Mouse (Mus musculus) thymus, postnatal 0 days (tissue): ENCODE measurements at regions not wholly inside any gene's neighbourhood (a gene's known extent, or its start where the extent isn't known, plus 50 kb on each side); places are given as distances from the start of the nearest gene placed in this dataset.

Source experiments
- DNase-seq: peaks from one replicate; pipeline ENCODE4 v3.0.0-alpha.2; 2015; ENCODE audit warnings: low spot score

DNA sequence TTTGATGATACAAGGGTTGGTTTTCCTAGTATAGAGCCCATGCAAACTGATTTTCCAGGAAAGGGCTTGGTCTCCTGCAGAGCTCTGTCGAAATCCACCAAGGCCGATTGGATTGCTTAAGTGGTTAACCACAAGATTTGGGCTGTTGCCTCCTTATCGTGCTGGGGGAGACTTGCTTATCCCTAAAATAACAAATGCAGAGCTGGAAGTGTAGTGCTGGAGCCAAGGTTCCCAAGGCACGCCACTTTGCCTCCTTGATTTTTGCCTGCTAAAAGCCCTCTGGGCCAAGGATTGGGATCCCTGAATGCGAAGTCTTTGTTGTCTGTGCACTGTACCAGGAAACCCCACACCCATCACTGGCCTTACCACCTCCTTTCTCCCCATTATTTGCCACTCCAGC is 52.8 kb upstream of the Tmem178 start:
- DNase-seq = no peak

DNA sequence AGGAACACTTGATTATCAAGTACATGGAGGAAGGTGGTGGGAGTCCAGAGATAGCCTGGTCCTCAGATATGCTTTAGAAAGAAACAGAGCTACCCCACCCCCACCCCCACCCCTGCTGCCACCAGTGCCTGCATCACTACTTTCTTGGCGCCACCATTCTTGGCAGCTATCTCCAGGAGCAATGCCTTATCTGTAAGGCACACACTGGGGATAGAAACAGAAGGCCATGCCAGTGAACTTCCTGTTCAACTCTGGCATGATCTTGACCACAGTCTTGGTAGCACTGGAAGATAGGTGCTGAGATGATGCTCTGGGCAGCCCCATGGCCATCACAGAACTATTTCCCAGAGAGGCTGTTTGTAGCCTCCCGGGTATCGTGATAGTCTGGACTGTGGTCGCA is 55.3 kb upstream of the Tmem178 start:
- no peak for DNase-seq

DNA sequence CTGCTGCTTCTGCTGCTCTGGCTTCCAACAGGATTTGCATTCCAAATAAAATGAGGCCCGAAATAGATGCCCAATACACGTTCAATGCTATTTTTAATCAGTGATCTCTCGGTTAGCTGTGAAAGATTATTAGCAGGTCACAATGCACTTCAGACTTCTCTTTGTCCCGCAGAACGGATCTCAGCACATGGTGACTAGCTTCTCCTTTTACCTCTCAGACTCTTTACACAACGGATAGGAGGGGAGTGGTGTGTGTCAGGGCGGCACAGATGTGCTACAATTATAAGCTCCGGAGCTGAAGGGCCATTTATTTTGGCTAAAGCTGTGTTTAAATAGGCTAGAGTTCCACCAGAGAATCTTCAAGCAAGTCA is 56.7 kb upstream of the Tmem178 start:
- DNase-seq = no peak

DNA sequence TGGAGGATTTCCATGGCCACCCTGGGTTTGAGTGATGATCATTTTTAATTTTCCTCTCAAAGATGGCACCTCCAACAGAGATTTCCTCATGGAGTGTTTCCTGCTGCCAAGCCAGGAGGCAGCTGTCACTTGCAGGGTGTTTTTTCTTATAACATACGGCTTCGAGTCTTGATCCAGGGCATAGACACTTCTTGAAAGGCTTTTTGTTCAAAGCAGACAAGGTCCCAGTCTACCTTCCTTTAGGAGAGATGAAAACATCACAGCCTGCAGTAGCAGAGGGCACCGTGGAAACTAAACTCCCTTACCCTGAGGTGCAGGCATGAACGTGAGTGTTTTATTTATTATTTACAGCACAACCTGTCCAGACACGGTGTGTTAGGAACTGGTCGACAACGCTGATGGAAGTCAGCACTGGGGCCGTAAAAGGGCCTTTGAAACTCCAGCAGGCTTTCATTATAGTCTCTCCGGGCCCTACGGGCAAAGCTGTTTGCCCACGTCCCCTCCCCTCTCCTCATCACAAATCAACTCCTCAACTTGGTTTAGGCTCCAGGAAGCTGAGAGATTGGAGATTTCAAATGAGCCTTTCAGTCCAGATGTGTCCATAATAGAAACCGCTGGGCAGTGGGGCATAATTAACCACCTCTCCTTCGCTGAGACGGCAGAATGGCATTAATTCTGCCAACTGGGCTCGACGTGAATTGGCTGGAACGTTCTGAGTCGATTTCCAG is 57.2 kb upstream of the Tmem178 start:
- DNase-seq = no peak

DNA sequence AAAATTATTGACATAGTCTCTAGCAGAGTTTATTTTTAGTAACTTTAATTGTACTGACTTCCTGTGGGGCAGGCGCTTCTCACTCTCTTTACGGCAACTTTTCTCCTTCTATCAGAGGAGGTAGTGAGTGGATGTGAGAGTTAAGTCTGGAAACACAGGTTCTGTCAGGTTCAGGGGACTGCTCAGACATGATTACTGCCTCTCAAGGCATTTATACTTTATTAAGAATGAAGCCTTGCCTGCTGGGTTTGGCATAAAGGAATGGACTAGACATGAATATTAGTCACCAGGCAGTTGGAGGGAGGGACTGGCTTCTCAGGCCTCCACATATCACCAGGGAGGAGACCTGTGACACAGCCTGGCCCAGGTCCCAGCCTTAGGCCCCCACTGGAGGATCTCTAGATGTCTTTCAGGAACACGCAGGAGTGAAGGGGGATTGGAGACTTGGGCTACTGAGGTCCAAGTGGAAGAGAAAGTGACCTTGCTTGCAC is 58.2 kb upstream of the Tmem178 start:
- no peak for DNase-seq

DNA sequence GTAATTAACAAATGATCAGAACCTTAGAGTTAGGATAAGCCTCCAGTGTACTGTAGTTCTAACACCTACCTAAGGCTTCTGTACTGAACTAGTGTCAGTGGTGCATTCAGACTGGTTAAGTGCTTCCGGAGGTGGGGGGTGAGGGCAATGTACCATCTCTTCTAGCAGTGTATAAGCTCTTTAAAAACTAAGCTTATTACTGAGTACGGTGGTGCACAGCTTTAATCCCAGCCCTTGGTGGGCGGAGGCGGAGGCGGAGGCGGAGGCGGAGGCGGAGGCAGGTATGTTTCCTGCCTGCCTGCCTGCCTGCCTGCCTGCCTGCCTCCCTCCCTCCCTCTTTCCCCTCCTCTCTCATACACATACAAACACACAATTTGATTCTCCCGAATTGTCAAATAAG is 58.7 kb upstream of the Tmem178 start:
- DNase-seq = no peak

DNA sequence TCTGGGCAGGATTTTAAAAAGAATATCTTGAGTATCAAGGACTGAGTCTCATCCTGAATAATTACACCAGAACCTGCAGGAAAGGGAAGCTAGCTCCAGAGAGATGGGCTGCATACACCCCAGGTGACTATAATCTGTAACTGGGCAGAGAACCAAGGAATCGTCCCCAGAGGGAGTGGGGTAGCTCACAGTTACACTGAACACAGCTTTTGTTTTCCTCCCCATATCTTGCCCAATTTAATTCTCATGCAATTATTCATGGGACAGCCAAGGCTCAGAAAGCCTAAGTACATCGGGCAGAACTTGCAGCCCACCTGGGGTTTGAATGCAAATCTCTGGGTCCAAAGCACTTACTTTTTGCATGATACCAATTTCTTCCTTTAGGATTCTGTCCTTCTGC is 59.5 kb upstream of the Tmem178 start:
- no peak for DNase-seq

DNA sequence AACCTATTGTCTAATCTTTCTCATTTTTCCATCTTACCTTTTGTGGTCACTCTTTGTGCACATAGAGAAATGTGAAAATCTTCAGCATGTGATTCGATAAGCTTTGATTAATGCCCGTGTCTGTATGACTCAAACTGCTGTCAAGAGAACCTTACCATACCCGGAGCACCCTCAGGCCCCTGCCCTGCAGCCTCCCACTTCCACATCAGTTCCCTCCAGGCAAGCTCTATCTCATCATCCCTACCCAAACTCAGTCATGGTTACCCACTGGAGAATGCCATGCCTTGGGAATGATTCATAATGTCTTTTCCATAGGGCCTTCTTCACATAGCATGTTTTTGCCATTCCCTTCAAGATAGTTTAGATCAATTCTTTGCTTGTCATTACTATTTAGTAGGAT is 62.0 kb upstream of the Tmem178 start:
- no peak for DNase-seq

DNA sequence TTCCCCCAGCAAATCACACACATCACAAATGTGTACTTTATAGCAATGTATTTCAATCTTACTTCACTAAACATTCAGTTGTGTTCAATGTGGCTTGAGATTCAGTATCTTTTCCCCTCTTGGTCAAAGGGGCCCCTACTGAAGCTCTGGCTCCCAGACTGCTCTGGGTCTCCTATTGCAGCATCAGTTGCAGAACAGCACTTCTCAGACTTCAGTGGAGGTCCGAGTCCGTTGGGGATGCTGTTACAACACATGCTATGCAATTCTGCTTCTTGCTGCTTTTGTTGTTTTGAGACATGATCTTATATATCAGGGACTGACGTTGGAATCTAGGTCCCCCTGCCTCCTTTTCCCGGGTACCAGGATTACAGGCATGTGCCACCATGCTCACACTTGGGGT is 64.1 kb upstream of the Tmem178 start:
- DNase-seq = no peak

DNA sequence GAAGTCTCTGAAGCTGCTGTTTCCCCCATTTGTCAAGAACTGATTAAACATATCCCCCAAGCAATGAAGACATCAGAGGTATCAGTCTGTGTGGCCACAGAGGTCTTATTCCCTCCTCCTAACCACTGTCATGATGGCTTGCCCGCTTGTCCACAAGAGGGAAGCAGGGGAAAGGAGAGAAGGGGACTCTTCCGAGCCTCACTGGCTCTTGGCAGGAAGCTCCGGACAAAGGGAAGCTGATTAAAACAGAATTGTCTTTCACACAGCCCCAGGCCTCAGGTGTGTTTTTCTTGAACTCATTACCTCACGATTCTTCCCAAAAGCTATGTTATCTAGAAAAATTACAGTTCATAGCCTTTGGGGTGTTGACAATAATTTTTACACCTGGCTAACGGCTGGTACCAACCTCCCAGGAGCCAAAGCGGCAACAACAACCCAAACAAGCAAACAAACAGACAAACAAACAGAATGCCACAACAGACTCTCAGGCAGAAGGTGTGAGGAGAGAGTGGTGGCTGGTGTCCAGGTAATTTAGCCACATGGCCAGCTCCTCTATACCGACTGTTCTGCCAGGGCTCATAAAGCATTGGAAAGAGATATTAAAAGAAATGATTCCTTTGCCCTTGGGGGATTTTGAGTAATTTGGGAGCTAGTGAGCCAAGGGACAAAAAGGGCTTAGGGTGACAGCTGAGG is 68.9 kb upstream of the Tmem178 start:
- DNase-seq = no peak

DNA sequence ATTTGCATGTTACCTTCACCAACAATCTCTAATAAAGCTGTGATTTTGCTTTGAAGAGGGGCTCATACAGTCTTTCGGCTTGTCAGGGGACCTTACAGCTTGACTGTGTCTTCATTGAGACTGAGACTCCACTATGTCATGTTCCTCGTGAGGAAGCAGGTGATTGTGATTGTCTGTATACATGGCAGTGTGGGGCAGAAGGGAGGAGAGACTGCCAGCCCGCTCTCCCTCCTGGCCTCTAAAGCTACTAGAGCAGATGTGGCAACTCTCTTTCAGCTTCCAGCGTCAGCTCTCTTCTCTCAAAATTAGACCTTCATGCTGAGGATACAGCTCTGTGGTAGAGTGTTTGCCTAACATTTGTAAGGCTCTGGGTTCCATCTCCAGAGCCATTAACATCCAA is 73.5 kb upstream of the Tmem178 start:
- no peak for DNase-seq

DNA sequence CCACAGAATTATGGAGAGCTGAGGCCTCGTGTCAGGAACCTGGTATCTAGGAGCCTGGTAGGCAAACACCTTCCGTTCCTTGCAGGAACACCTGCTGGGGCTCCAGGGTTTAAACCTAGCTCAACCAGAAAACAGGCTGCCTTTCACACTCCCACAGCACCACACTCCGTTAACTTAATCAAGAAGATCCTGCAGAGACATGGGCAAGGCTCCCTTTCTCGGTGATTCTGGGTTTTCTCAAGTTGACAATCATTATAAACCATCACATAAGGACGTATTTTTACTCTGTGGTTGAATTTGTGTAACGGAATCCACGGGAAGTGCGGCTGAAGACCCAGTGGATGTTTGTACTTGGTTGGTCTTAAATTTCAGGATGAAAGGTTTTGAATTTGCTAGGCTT is 82.1 kb upstream of the Tmem178 start:
- DNase-seq = no peak

DNA sequence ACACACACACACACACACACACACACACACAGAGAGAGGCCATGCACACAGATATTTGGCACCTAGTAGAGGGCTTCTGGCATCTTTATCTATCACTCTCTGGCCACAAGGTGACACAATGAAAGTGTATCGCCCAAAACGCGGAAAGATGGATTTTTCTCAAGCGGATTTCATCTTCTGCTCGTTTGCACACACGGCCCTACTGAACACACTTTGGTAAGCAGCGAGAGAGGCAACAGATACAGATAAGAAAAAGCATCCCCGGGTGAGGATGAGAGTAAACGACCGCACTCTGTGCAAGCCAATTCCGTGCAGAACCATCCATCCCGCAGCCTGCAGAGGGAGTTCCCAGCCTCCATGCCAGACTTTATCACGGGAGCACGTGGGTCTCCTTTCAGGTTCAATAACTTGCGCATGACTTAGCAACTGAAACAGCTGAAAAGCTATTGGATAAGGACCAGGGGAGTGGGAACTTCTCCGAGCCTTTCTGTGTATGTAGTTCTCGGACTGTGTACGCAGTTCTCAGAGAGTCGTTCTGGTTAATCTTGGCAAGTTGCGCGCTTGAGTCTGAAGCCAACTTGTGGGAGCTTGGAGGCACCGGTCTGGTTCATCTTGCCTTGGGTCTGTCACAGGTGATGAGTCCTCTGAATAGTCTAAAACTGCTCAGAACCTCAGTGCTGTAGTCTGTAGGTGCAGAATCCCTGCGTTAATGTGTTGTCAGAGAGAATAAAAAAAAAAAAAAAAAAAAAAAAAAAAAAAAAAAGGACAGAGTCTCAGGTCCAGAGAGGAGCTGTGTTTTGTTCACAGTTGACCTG is 97.2 kb upstream of the Tmem178 start:
- no peak for DNase-seq

DNA sequence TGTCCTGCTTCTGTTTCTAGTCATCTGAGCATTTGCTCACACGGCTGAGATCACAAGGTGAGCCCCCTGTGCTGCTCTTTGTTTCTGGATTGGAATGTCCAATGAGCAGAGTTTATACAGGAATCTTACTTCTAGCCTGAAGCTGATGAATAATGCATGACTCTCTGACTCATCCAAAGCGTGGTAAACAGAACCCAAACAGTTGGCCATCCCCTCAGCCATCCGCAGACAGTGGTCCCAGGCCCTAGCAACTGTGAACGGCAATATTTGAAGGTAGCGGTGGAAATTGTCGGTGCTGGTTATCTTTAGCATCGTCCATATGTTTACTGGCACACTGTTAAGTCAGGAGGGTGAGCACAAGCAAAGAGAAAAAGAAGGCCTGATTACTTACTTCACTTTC is 99.1 kb upstream of the Tmem178 start:
- no peak for DNase-seq

DNA sequence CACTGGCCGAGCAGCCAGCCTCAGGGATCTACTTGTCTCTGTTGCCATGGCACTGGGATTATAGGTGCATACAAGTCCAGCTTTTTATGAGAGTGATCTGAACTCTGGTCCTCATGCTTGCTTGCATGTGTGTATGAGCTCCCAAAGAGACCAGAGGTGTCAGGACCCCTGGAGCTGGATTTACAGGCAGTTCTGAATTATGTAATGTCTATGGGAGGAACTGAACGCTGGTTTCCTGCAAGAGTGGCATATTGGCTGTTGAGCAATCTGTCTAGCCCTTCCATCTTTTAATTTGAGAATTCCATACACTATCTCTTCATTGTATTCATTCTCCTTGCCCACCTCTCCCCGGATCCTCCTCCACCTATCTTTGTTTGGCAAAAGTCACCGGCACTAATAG is 102.5 kb upstream of the Tmem178 start:
- no peak for DNase-seq

DNA sequence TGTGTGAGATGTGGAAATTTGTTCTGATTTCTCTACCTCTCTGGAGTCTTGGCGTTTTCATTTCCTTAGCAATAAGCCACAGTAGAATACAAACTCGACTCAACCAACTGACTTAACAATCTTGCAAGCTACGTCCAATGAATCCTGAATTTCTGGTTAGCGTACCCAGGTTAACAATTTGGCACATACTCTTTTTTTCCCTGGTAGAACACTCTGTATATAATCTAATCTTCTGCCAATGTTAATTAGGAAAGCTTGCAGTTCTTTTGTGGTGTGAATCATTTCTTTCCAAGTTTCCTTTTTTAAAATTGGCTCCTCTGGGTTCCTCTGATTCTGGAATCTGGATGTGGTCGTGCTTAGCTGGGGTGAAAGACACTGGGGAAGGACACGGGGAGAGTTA is 103.5 kb upstream of the Tmem178 start:
- DNase-seq = no peak

DNA sequence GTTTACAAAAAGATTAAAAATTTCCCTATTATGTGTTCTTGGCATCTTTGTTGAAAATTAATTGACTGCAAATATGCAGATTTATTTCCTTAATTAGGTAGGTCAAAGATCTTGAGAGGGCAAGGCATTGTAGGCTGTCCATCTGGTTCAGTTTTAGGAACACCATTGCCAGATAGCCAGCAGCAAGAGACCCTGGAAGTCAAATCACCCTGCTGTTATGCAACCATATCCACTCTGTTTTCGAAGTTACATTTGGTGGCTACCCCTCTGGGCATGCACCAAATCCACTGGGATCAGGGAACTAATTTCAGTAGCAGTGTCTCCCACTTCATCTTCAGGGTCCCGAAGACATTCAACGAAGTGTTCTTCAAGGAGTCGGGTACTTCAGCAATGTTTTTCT is 104.0 kb upstream of the Tmem178 start:
- no peak for DNase-seq

DNA sequence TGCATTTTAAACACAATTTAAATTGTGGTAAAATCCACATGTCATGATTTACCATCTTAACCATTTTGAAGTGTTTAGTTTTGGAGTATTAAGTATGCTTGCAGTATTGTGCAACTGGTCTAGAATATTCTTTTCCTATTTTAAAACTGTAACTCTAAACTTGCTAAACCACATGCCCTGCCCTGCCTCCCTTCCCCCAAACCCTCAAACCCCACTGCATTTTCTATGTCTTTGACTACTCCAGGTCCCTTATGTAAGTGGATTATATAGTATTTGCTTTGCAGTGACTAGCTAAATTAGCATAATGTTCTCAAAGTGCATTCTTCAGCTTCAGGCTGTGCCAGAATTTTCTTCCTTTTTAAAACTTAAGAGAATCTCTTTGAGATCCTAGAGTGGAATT is 106.4 kb upstream of the Map4k3 start:
- DNase-seq = no peak

DNA sequence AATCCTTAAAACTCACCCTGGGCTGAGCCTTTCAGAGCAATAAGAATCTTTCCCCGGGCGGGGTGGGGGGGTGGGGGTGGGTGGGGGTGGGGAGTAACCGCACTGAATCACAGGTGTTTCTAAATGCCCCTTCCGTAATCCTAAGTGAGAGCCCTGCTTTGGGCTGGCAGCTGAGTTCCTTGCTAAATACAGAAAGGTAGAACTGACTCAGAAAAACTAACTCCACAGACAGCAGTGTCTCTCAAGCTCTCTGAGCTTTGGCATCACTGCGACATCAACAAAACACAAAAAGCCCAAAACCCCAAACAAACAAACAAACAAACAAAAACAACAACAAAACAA is 105.9 kb upstream of the Map4k3 start:
- DNase-seq = no peak

DNA sequence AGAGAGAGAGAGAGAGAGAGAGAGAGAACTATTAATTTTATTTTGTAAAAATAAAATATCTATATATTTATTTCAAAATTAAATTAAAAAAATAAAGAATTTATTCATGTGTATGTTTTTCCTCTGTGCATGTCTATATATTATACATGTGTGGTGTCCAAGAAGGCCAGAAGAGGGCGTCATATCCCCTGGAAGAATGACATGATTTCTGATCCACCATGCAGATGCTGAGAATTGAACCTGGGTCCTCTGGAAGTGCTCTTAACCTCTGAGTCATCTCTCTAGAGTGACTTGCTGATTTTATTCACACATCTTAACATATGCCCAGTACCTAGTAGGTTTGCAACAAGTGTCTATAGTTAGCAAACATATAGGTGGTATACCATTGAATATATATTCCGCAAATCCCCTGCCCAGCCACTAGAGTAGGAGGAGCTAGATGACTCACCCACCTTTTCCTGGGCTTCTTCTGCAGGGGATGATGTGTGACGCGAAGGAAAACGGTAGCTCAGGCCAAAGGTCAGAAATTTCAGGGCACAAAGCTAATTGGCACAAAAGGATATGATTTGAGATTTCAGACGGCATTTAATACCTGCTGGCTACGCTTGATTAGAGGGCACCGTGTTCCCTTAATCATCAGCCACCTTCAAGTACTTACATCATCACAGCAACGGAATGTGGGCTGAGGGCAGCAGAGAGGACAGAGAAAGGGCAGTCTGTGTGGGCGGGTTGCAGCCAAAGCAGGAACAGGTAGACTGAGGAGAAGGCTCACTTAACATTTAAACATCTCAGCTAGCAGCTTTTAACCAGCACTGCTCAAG is 105.3 kb upstream of the Map4k3 start:
- DNase-seq = no peak

DNA sequence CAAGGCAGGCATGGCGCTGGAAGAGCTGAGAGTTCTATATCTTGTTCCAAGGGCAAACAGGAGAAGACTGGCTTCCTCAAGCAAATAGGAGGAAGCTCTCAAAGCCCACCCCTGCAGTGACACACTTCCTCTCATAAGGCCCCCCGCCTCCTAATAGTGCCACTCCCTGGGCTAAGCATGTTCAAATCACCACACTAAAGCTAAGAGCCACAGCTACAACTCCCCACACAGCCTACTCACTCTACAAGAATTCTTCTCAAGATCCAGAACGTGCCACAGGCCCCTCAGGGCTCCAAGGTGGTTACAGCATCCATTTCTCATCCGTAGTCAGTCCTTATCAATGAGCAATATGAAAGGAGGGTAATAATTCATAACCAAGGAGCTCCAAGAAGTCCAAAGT is 103.4 kb upstream of the Map4k3 start:
- no peak for DNase-seq

DNA sequence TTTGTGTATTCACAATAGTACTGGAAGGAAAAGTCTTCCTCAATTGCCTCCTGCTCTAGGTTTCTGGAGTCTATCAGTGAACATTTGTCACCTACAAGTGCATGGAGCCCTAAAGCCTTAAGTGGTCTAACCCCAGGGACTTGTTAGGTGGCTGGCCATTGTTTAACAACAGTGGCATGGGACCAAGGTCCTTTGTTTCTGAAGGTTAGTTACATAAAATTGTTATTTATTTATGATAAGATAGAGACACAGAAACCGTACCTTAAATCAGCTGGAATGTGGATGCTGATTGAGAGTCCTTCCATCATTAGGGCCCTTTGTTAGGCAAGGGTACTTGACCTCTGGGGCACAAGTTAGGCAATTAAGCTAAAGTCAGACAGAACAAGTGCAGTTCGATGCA is 99.6 kb upstream of the Map4k3 start:
- DNase-seq = no peak
